In the genomic region with DNA sequence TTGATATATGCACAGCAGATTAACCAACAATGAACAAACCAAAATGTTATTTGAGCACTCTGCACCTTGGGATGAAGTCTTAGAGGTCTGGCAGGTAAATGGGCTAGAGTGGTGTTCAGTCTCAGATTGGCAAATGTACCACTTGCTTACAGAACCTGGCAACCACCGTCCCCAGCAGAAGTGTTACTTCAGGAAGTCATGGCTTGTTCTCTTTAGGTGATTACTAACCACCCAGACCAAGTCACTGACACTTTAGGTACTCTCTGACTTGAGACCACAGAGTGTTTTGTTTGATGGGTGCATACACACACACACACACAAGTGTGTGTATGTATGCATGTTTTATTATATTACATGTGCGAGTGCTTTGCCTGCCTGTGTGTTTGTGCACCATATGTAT, we compare ENCODE assay signal across 25 mouse cellular contexts. TPM values are rescaled to one million over a fixed set of nuclear protein-coding genes. Genes with fewer than 3 reads are reported as not detected.
A peak's percentile ranks its signal among the peaks of the same experiment; 100 is the strongest.
DNase-seq lines count a peak whose midpoint lies in the region; ATAC-seq and TF ChIP-seq lines count a peak whose summit lies in the region.
"Had no signal": no experiment of that assay in that cellular context is flagged by ENCODE, and none has a peak within 500 bp of the region (broad histone marks: within the 10 kb centered on the region; RNA-seq: fewer than 3 reads in every experiment).

No protein-coding gene starts in this region.

- no peaks in the 10 kb centered on the region for H3K79me2 ChIP-seq in heart, adult 2 months (replicated peaks; ENCODE audit: control insufficient read depth, insufficient read depth, low read length)

- intact Hi-C loops in heart, adult 2 months (cut with DNase I), result loop anchor here (2.0 kb wide), 1 partner anchor 39 kb away; no protein-coding TSS in a partner anchor

- peaks cover 2% of the 10 kb centered on the region; the same call in 1 of the 2 replicates for H3K36me3 ChIP-seq in heart, adult 2 months (ENCODE audit: control insufficient read depth, insufficient read depth, low read length)
- H3K36me3 ChIP-seq: G1E; heart, embryonic 10.5 days; heart, embryonic 13.5 days; hindbrain, embryonic 12.5 days; hindbrain, embryonic 15.5 days had no signal

- WGBS in heart, adult 2 months, result 90% methylated on average over 2 of the region's 2 CpGs
- 41% methylated on average over 2 of the region's 2 CpGs for WGBS in bone marrow, adult 2 months

- no peak for DNase-seq in heart, adult 2 months
- no peak for DNase-seq in heart, adult 9 months (ENCODE audit: low spot score in 2 of 2)
- no peak for DNase-seq in left cerebral cortex, adult 9 months (ENCODE audit: low spot score in 2 of 2)
- DNase-seq in cerebellum, postnatal 25 days, result no peak
- DNase-seq in ovary, postnatal 10 days (ENCODE audit: low spot score), result no peak
- DNase-seq: adrenal gland, postnatal 14 days; B cell, adult 2 months; cerebellum, adult 18-20 months; cerebellum, adult 9-11 months; forebrain, postnatal 0 days; gastrocnemius, postnatal 36 days; heart, postnatal 14 days had no signal

- no peak for TF ChIP-seq CTCF in heart, adult 2 months (IDR thresholded peaks at IDR 0.05)
- no peak for TF ChIP-seq CTCF in bone marrow, adult 2 months (IDR thresholded peaks at IDR 0.05; ENCODE audit: control insufficient read depth, insufficient read depth, low read length)

- no peak overlapping the region for H3K9ac ChIP-seq in heart, adult 2 months (ENCODE audit: low read depth, low read length)
- H3K9ac ChIP-seq: forebrain, postnatal 0 days; heart, embryonic 13.5 days; hindbrain, embryonic 12.5 days; hindbrain, embryonic 15.5 days had no signal

- no peak for TF ChIP-seq EP300 in heart, adult 2 months (IDR thresholded peaks at IDR 0.05; ENCODE audit: insufficient read depth, low read depth, low read length)

- H3K27ac ChIP-seq in heart, adult 2 months, result peak overlapping the region; percentile 63
- H3K27ac ChIP-seq in bone marrow, adult 2 months (ENCODE audit: control insufficient read depth, insufficient read depth, low read depth, low read length, poor library complexity), result peak overlapping the region; percentile 32; the same call in 1 of the 2 replicates
- H3K27ac ChIP-seq: heart, embryonic 10.5 days; heart, embryonic 13.5 days; hindbrain, embryonic 12.5 days; hindbrain, embryonic 15.5 days had no signal

- TF ChIP-seq POLR2A in heart, adult 2 months (IDR thresholded peaks at IDR 0.05; ENCODE audit: insufficient read depth, low read depth, low read length), result no peak
- TF ChIP-seq POLR2A in bone marrow, adult 2 months (IDR thresholded peaks at IDR 0.05; ENCODE audit: borderline replicate concordance, control insufficient read depth, low read depth, low read length), result no peak

- H3K4me1 ChIP-seq in heart, adult 2 months (ENCODE audit: control insufficient read depth, insufficient read depth, low read length), result peaks cover 12% of the 10 kb centered on the region
- peaks cover 3% of the 10 kb centered on the region for H3K4me1 ChIP-seq in bone marrow, adult 2 months (ENCODE audit: control insufficient read depth, insufficient read depth, low read length)
- H3K4me1 ChIP-seq: heart, embryonic 10.5 days; hindbrain, embryonic 12.5 days; hindbrain, embryonic 15.5 days had no signal

- no peak overlapping the region for H3K4me3 ChIP-seq in heart, adult 2 months
- no peak overlapping the region for H3K4me3 ChIP-seq in bone marrow, adult 2 months (replicated peaks; ENCODE audit: control insufficient read depth, low read depth, low read length)
- H3K4me3 ChIP-seq: heart, embryonic 10.5 days; heart, embryonic 13.5 days; hindbrain, embryonic 12.5 days; hindbrain, embryonic 15.5 days had no signal

- 0 out of 2 replicates have a peak, but pooled peaks have one; percentile 8 for ATAC-seq in granulocyte monocyte progenitor cell, adult 5-6 weeks (replicated peaks; ENCODE audit: poor library complexity, severe bottlenecking)
- peak; percentile 34; the same call in 1 of the 2 replicates for ATAC-seq in megakaryocyte, adult 5-6 weeks (ENCODE audit: poor library complexity, severe bottlenecking)
- ATAC-seq: forebrain, embryonic 14.5 days; forebrain, postnatal 0 days; Patski had no signal

- H3K27me3 ChIP-seq in heart, adult 2 months (ENCODE audit: control insufficient read depth, insufficient read depth, low read length), result no peaks in the 10 kb centered on the region
- H3K27me3 ChIP-seq: CH12.LX; heart, embryonic 13.5 days; hindbrain, embryonic 12.5 days; hindbrain, embryonic 15.5 days; Patski had no signal

RNA-seq across cellular contexts. Expression of a gene that starts 31.6 kb away (rescaled TPM):
- total RNA-seq in heart, adult 2 months (2021), result 1 to 10 TPM; 4.8 to 5.4 TPM
- 7.6 and 10.9 TPM in 2 replicates for polyA plus RNA-seq in heart, adult 2 months (2012; rRNA removed)
- 3.6 and 14.0 TPM in 2 replicates for polyA plus RNA-seq in bone marrow, adult 2 months (2011; ENCODE audit: insufficient read depth, insufficient read length, low replicate concordance, missing spikeins)
- total RNA-seq in granulocyte monocyte progenitor cell, adult 5-6 weeks (2014; fragmentation: Nextera tagmentation), result 41.1 and 42.9 TPM in 2 replicates
- total RNA-seq in granulocyte monocyte progenitor cell, adult 5-6 weeks (2017), result 33.8 and 37.0 TPM in 2 replicates
- total RNA-seq in megakaryocyte, adult 5-6 weeks (2015), result 107 and 112 TPM in 2 replicates
- 113 and 122 TPM in 2 replicates for total RNA-seq in megakaryocyte, adult 5-6 weeks (2017)
- total RNA-seq: G1E had no signal
- polyA plus RNA-seq: G1E had no signal

RNA-seq across cellular contexts. Expression of a gene that starts 36.7 kb away (rescaled TPM):
- under 1 TPM; 0.11 to 0.18 TPM for total RNA-seq in heart, adult 2 months (2021)
- 0.12 and 0.16 TPM in 2 replicates for polyA plus RNA-seq in heart, adult 2 months (2012; rRNA removed)
- polyA plus RNA-seq in bone marrow, adult 2 months (2011; ENCODE audit: insufficient read depth, insufficient read length, low replicate concordance, missing spikeins), result not detected in 2 replicates
- total RNA-seq in granulocyte monocyte progenitor cell, adult 5-6 weeks (2014; fragmentation: Nextera tagmentation), result 0.49 TPM in 1 of 2 replicates, not detected in the other
- total RNA-seq in granulocyte monocyte progenitor cell, adult 5-6 weeks (2017), result 1.1 and 1.8 TPM in 2 replicates
- 1.1 and 2.7 TPM in 2 replicates for total RNA-seq in megakaryocyte, adult 5-6 weeks (2015)
- 1.7 and 2.8 TPM in 2 replicates for total RNA-seq in megakaryocyte, adult 5-6 weeks (2017)
- total RNA-seq: hematopoietic stem cell, adult 5-6 weeks had no signal
- polyA plus RNA-seq: forebrain, embryonic 11.5 days; G1E; heart, embryonic 10.5 days had no signal

Comparison
In these comparisons a context has a peak if more than half of its experiments do, and no peak if none do; other contexts are left out.
1. RNA of a gene that starts 31.6 kb away (total RNA-seq): 107 to 122 TPM in megakaryocyte, adult 5-6 weeks and 33.8 to 42.9 TPM in granulocyte monocyte progenitor cell, adult 5-6 weeks; 4.8 to 5.4 TPM in heart, adult 2 months; every median in the first group is over 4 times any median in the second.